Mouse (Mus musculus) midbrain, embryonic 14.5 days (tissue): ENCODE results near the gene Arhgap10. TPM values are rescaled to one million over a fixed set of nuclear protein-coding genes. Genes with fewer than 3 reads are reported as not detected.

Source experiments
- ATAC-seq: fragments of 200-750 bp; cut with Nextera tagmentation; 2 replicates; pipeline ENCODE4 v1.8.0; 2017; ENCODE audit warnings: moderate number of reproducible peaks, moderate library complexity; ENCODE audit not compliant: low FRiP score, low TSS enrichment
- DNase-seq: peaks from one replicate; pipeline ENCODE4 v3.0.0-alpha.2; 2015
- H3K27ac ChIP-seq: fragments of 300-500 bp; sonication (generic); replicated peaks from 2 replicates; pipeline ENCODE4 v1.5.1; 2014; ENCODE audit warnings: mild to moderate bottlenecking, low read depth, low read length, moderate library complexity
- H3K27me3 ChIP-seq: fragments of 300-500 bp; sonication (generic); 2 replicates; pipeline ENCODE4 v1.6.1; 2014; ENCODE audit warnings: low read length, control low read depth, mixed read lengths; ENCODE audit not compliant: control insufficient read depth, insufficient read depth
- H3K36me3 ChIP-seq: fragments of 300-500 bp; sonication (generic); 2 replicates; pipeline ENCODE4 v1.6.1; 2014; ENCODE audit warnings: low read length, control low read depth; ENCODE audit not compliant: control insufficient read depth, insufficient read depth
- H3K4me1 ChIP-seq: fragments of 300-500 bp; sonication (generic); 2 replicates; pipeline ENCODE4 v1.6.1; 2014; ENCODE audit warnings: mild to moderate bottlenecking, antibody characterized with exemption, low read length, control low read depth; ENCODE audit not compliant: control insufficient read depth, insufficient read depth
- H3K4me2 ChIP-seq: fragments of 300-500 bp; sonication (generic); 2 replicates; pipeline ENCODE4 v1.6.1; 2014; ENCODE audit warnings: mild to moderate bottlenecking, low read length, moderate library complexity
- H3K4me3 ChIP-seq: fragments of 300-500 bp; sonication (generic); replicated peaks from 2 replicates; pipeline ENCODE4 v1.5.1; 2014; ENCODE audit warnings: low read depth, low read length
- H3K9ac ChIP-seq: fragments of 300-500 bp; sonication (generic); replicated peaks from 2 replicates; pipeline ENCODE4 v1.6.1; 2014; ENCODE audit warnings: mild to moderate bottlenecking, low read length, moderate library complexity
- H3K9me3 ChIP-seq: fragments of 300-500 bp; sonication (generic); 2 replicates; pipeline ENCODE4 v1.6.1; 2016; ENCODE audit warnings: low read length, control low read depth, mixed read lengths; ENCODE audit not compliant: control insufficient read depth
- WGBS: fragments of 180-500 bp; shearing (Covaris S2); extraction: QIAGEN DNeasy Blood & Tissue Kit; methylation state at CpG from one replicate; pipeline ENCODE4 v1.1.7; 2014; 5-methylcytosine and 5-hydroxymethylcytosine counted together
- polyA plus RNA-seq: library from polyadenylated mRNA; unstranded; fragments of >200 nt; fragmentation: Nextera tagmentation; extraction: Ambion mirVana; gene quantifications from 2 replicates; pipeline ENCODE4 v1.2.1, GENCODE M21; 2014

Gene Arhgap10
- polyA plus RNA-seq, 1 experiment from 2014 or later = 3.0 TPM

DNA sequence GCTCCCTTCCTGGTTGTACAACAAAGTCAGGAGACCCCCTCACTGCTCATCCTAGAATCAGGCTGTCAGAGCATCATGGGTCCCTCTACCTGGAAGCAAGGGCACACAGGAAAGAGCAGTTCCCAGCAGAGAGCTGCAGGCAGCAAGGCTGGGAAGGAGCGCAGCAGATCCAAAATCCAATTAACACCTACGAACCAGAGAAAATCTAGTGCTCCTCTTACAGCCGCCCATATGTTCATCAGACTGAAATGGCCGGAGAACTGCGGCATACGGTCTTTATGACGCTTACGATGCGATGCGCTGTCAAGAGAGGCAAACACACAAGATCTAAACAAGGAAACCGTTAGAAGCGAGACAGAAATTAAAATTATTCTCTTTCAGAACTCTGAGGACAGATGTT lies 229.3 kb downstream of the Arhgap10 start:
- H3K27ac ChIP-seq = no peak overlapping the region
- DNase-seq (no peak), ATAC-seq (no peak)
- no peaks in the 10 kb centered on the region for H3K4me1 ChIP-seq
- no peaks in the 10 kb centered on the region for H3K27me3 ChIP-seq
- H3K4me3 ChIP-seq = no peak overlapping the region
- no peak overlapping the region for H3K9ac ChIP-seq
- WGBS = 94% methylated on average over 12 of the region's 12 CpGs
- H3K9me3 ChIP-seq = no peaks in the 10 kb centered on the region
- no peak overlapping the region for H3K4me2 ChIP-seq
- no peaks in the 10 kb centered on the region for H3K36me3 ChIP-seq

DNA sequence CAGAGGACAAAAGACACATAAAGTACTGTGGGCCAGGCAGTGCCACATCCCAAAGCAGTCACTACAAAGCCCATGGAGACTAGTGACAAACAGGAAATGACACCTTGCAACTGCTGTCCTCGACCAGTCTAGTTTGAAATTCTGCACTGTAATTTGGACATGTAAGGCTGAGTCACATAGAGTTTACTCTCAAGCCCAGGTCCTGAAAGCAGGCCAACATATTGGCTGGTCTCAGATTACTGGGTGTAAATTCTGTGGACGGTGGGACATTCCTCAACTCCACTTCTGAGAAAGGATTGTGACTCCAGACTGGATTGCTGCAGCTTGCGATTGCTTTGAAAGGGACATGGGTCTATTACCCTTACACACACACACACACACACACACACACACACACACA lies 229.7 kb downstream of the Arhgap10 start:
- no peak overlapping the region for H3K4me2 ChIP-seq
- WGBS = 87% methylated on average over 3 of the region's 3 CpGs
- ATAC-seq = no peak

GRCm38 (mm10) chr8:77284473-77284872 lies 233.3 kb downstream of the Arhgap10 start:
- 75% methylated on average over 3 of the region's 3 CpGs for WGBS
- no peak overlapping the region for H3K4me2 ChIP-seq
- no peak for ATAC-seq
- no peaks in the 10 kb centered on the region for H3K4me1 ChIP-seq
- no peaks in the 10 kb centered on the region for H3K9me3 ChIP-seq
- H3K36me3 ChIP-seq = no peaks in the 10 kb centered on the region
- no peaks in the 10 kb centered on the region for H3K27me3 ChIP-seq
- H3K27ac ChIP-seq = no peak overlapping the region
- H3K4me3 ChIP-seq = no peak overlapping the region
- no peak overlapping the region for H3K9ac ChIP-seq
- no peak for DNase-seq

More for the DNA sequence above, 229.7 kb downstream of the Arhgap10 start:
- no peak for DNase-seq
- H3K27me3 ChIP-seq = no peaks in the 10 kb centered on the region
- H3K4me1 ChIP-seq = no peaks in the 10 kb centered on the region
- H3K9ac ChIP-seq = no peak overlapping the region
- H3K4me3 ChIP-seq = no peak overlapping the region
- H3K9me3 ChIP-seq = no peaks in the 10 kb centered on the region
- no peaks in the 10 kb centered on the region for H3K36me3 ChIP-seq
- H3K27ac ChIP-seq = no peak overlapping the region

GRCm38 (mm10) chr8:77282605-77283236 lies 235.0 kb downstream of the Arhgap10 start:
- no peak for DNase-seq
- no peaks in the 10 kb centered on the region for H3K9me3 ChIP-seq
- H3K9ac ChIP-seq = no peak overlapping the region
- H3K4me3 ChIP-seq = no peak overlapping the region
- H3K36me3 ChIP-seq = no peaks in the 10 kb centered on the region
- no peaks in the 10 kb centered on the region for H3K27me3 ChIP-seq
- H3K27ac ChIP-seq = no peak overlapping the region
- no peak overlapping the region for H3K4me2 ChIP-seq
- ATAC-seq = 0 out of 2 replicates have a peak, but pooled peaks have one; percentile 39
- WGBS = 91% methylated on average over 7 of the region's 7 CpGs
- no peaks in the 10 kb centered on the region for H3K4me1 ChIP-seq

DNA sequence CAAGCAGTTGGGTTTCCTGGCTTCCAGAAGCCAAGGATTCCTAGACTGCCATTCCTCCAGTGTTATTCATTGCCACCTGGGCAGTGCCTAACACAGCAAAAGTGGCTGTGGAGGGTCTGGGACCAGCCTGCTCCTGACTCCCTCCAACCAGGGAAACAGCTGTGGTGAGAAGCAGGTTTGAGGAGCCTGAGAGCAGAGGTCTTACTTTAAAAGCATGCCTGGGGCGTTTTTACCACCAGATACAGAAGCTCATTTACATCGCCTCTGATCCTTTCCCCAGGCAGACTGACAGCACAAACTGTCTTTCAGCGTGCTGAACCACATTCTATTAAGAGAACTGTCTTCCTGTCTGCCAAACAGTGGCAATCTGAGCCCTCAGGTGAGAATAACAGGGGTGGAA lies 237.8 kb downstream of the Arhgap10 start:
- Histone ChIP-seq H3K9me3 (no peaks in the 10 kb centered on the region), H3K36me3 (no peaks in the 10 kb centered on the region), H3K4me1 (no peaks in the 10 kb centered on the region), H3K27ac (no peak overlapping the region), H3K27me3 (no peaks in the 10 kb centered on the region), H3K9ac (no peak overlapping the region), H3K4me3 (no peak overlapping the region), H3K4me2 (no peak overlapping the region)
- ATAC-seq = peak; percentile 18; the same call in 1 of the 2 replicates
- peak; percentile 58 for DNase-seq
- WGBS = 53% methylated on average over 3 of the region's 3 CpGs

DNA sequence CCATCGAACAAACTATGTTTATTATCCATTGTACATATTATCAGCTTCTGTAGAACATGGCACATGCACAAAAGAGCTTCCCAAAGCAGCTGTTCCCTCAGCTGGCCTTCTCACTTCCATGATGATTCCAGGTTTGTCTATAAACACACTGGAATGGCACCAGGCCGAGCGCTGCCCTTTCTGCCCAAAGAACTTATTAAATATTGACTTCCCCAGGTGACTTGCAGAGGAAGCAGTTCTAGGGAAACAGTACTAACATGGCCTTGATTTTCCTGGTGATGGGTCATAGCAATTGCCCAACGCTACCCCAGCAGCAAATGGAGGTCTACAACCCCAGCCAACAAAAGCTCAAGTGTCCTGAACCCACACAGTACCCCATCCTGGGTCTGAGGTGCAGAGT lies 239.5 kb downstream of the Arhgap10 start:
- DNase-seq (no peak), ATAC-seq (no peak)
- no peak overlapping the region for H3K27ac ChIP-seq
- H3K27me3 ChIP-seq = no peaks in the 10 kb centered on the region
- WGBS = 93% methylated on average over 4 of the region's 4 CpGs
- H3K4me3 ChIP-seq = no peak overlapping the region
- H3K4me1 ChIP-seq = no peaks in the 10 kb centered on the region
- H3K36me3 ChIP-seq = no peaks in the 10 kb centered on the region
- no peaks in the 10 kb centered on the region for H3K9me3 ChIP-seq
- no peak overlapping the region for H3K4me2 ChIP-seq
- H3K9ac ChIP-seq = no peak overlapping the region

DNA sequence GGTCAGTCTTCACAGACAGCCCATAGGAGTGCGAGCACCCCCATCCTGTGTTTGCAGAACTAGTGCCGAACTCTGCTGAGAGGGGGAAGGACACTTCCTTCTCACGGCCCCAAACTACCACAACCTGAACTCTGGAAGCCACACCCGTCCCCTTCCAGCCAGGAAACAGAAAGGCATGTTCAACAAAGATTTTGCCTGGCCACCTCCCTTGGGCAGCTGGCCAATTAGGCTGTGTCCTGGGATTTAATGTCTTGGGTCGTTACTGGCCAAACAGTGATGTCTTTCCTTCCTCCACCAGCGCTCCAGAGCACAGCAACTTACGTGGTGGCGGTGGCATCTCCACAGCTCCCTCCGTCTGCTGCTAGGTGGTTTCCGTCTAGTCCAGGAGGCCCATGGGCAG lies 240.9 kb downstream of the Arhgap10 start:
- no peaks in the 10 kb centered on the region for H3K9me3 ChIP-seq
- H3K9ac ChIP-seq = no peak overlapping the region
- DNase-seq = no peak
- no peak overlapping the region for H3K27ac ChIP-seq
- H3K36me3 ChIP-seq = no peaks in the 10 kb centered on the region
- no peaks in the 10 kb centered on the region for H3K4me1 ChIP-seq
- H3K4me3 ChIP-seq = no peak overlapping the region
- no peak for ATAC-seq
- WGBS = 91% methylated on average over 10 of the region's 10 CpGs
- H3K27me3 ChIP-seq = no peaks in the 10 kb centered on the region
- no peak overlapping the region for H3K4me2 ChIP-seq

GRCm38 (mm10) chr8:77275571-77275970 lies 242.2 kb downstream of the Arhgap10 start:
- no peaks in the 10 kb centered on the region for H3K36me3 ChIP-seq
- H3K9ac ChIP-seq = no peak overlapping the region
- no peak overlapping the region for H3K4me3 ChIP-seq
- no peak overlapping the region for H3K4me2 ChIP-seq
- WGBS = 93% methylated on average over 5 of the region's 5 CpGs
- H3K9me3 ChIP-seq = no peaks in the 10 kb centered on the region
- no peak overlapping the region for H3K27ac ChIP-seq
- no peaks in the 10 kb centered on the region for H3K4me1 ChIP-seq
- no peaks in the 10 kb centered on the region for H3K27me3 ChIP-seq
- ATAC-seq (no peak), DNase-seq (no peak)

DNA sequence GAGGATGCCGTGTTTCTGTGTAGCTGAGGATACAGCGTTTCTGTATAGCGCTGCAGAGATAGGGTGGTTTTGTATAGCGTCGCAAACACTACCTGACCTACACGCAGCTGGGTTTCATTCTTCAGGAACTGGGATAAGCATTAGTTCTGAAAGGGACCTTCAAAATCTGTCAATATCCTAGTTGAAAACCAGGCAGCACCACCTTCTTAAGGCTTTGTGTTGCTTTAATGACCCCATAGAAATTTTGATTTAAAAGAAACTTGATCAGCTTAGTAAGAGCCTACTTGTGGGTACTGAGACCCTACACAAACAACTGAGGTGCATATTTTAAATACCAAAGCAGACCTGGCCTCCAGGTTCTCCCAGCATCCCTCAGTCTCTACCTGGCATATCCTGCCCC lies 245.6 kb downstream of the Arhgap10 start:
- 86% methylated on average over 6 of the region's 6 CpGs for WGBS
- H3K9ac ChIP-seq = no peak overlapping the region
- ATAC-seq = no peak
- no peaks in the 10 kb centered on the region for H3K4me1 ChIP-seq
- H3K4me3 ChIP-seq = no peak overlapping the region
- no peak for DNase-seq
- no peak overlapping the region for H3K27ac ChIP-seq
- no peak overlapping the region for H3K4me2 ChIP-seq
- no peaks in the 10 kb centered on the region for H3K9me3 ChIP-seq
- no peaks in the 10 kb centered on the region for H3K27me3 ChIP-seq
- H3K36me3 ChIP-seq = no peaks in the 10 kb centered on the region
